Mouse (Mus musculus): ENCODE data around the gene Nr1d1.

- TF ChIP-seq ZNF384 (IDR thresholded peaks at IDR 0.05; ENCODE audit: low read depth, low read length): no peak
- no peak for TF ChIP-seq HCFC1 (IDR thresholded peaks at IDR 0.05; ENCODE audit: borderline replicate concordance, insufficient read depth, low read length)
- no peak for TF ChIP-seq ZC3H11A (IDR thresholded peaks at IDR 0.05; ENCODE audit: borderline replicate concordance, low read depth, low read length)
- no peak for TF ChIP-seq MAFK (IDR thresholded peaks at IDR 0.05; ENCODE audit: insufficient read depth, low read depth, low read length)
- TF ChIP-seq CHD2 (IDR thresholded peaks at IDR 0.05; ENCODE audit: low read depth, low read length): no peak
Observed at GRCm38 (mm10) chr11:98731134-98731533, 44.0 kb downstream of the Nr1d1 start.

Data from ES-E14 (cell line).